Mouse (Mus musculus) hindbrain, embryonic 15.5 days (tissue): ENCODE measurements around the gene Tmem212. TPM values are rescaled to one million over a fixed set of nuclear protein-coding genes. Genes with fewer than 3 reads are reported as not detected.
"Not testable (repeated sequence)": the region's sequence is repeated elsewhere in the genome, so short reads cannot be mapped to it uniquely, and the experiment has no call there.

Source experiments
- ATAC-seq: fragments of 200-750 bp; cut with Nextera tagmentation; 2 replicates; pipeline ENCODE4 v1.8.0; 2017; ENCODE audit warnings: low read depth, moderate number of reproducible peaks, moderate TSS enrichment; ENCODE audit not compliant: low FRiP score
- H3K27ac ChIP-seq: fragments of 300-500 bp; sonication (generic); replicated peaks from 2 replicates; pipeline ENCODE4 v1.5.1; 2015; ENCODE audit warnings: mild to moderate bottlenecking, inconsistent platforms
- H3K27me3 ChIP-seq: fragments of 300-500 bp; sonication (generic); 2 replicates; pipeline ENCODE4 v1.6.1; 2015; ENCODE audit warnings: control low read depth, inconsistent platforms
- H3K36me3 ChIP-seq: fragments of 300-500 bp; sonication (generic); 2 replicates; pipeline ENCODE4 v1.6.1; 2015; ENCODE audit warnings: control low read depth, inconsistent platforms
- H3K4me1 ChIP-seq: fragments of 300-500 bp; sonication (generic); replicated peaks from 2 replicates; pipeline ENCODE4 v1.6.1; 2015; ENCODE audit warnings: control low read depth, inconsistent platforms
- H3K4me2 ChIP-seq: fragments of 300-500 bp; sonication (generic); 2 replicates; pipeline ENCODE4 v1.6.1; 2015; ENCODE audit warnings: moderate library complexity, mild to moderate bottlenecking, inconsistent platforms
- H3K4me3 ChIP-seq: fragments of 300-500 bp; sonication (generic); 2 replicates; pipeline ENCODE4 v1.5.1; 2015; ENCODE audit warnings: mild to moderate bottlenecking, inconsistent platforms
- H3K9ac ChIP-seq: fragments of 300-500 bp; sonication (generic); 2 replicates; pipeline ENCODE4 v1.6.1; 2015; ENCODE audit warnings: inconsistent platforms
- H3K9me3 ChIP-seq: fragments of 300-500 bp; sonication (generic); 2 replicates; pipeline ENCODE4 v1.6.1; 2016; ENCODE audit warnings: control low read depth, inconsistent platforms
- WGBS: fragments of 180-500 bp; shearing (Covaris S2); methylation state at CpG from one replicate; pipeline ENCODE4 v1.1.7; 2015; 5-methylcytosine and 5-hydroxymethylcytosine counted together
- polyA plus RNA-seq: library from polyadenylated mRNA; unstranded; fragments of >200 nt; fragmentation: Nextera tagmentation; extraction: Ambion mirVana; gene quantifications from 2 replicates; pipeline ENCODE4 v1.2.1, GENCODE M21; 2015

Tmem212 gene
- not detected in 2 replicates for polyA plus RNA-seq

- Histone ChIP-seq H3K36me3 (no peaks in the 10 kb centered on the region), H3K9me3 (no peaks in the 10 kb centered on the region), H3K9ac (no peak within 1 kb of the TSS), H3K27ac (no peak within 1 kb of the TSS), H3K4me2 (no peak within 1 kb of the TSS), H3K4me3 (no peak within 1 kb of the TSS), H3K4me1 (no peaks in the 10 kb centered on the region), H3K27me3 (no peaks in the 10 kb centered on the region)
- no peak for ATAC-seq
- 77% methylated on average over 8 of the region's 8 CpGs for WGBS
Observed at GRCm38 (mm10) chr3:27896318-27896892, at the start of gene Tmem212. TSS of gene Tmem212 (minus strand) at chr3:27896368.

GRCm38 (mm10) chr3:27945397-27945796, 49.2 kb upstream of the Tmem212 start:
- not testable (repeated sequence) for H3K27ac ChIP-seq, H3K36me3 ChIP-seq, H3K4me2 ChIP-seq, H3K4me1 ChIP-seq, H3K9me3 ChIP-seq, ATAC-seq, H3K27me3 ChIP-seq, H3K9ac ChIP-seq, H3K4me3 ChIP-seq
- WGBS: 87% methylated on average over 2 of the region's 2 CpGs

GRCm38 (mm10) chr3:27942991-27943390, 46.8 kb upstream of the Tmem212 start:
- no peak for ATAC-seq
- H3K27me3 ChIP-seq: no peaks in the 10 kb centered on the region
- H3K9me3 ChIP-seq: no peaks in the 10 kb centered on the region
- H3K27ac ChIP-seq: no peak overlapping the region
- 83% methylated on average over 7 of the region's 7 CpGs for WGBS
- H3K36me3 ChIP-seq: no peaks in the 10 kb centered on the region
- peaks cover 16% of the 10 kb centered on the region for H3K4me1 ChIP-seq
- H3K4me3 ChIP-seq: no peak overlapping the region
- no peak overlapping the region for H3K9ac ChIP-seq
- H3K4me2 ChIP-seq: no peak overlapping the region

GRCm38 (mm10) chr3:27941634-27942033, 45.5 kb upstream of the Tmem212 start:
- Histone ChIP-seq H3K4me2 (no peak overlapping the region), H3K9ac (no peak overlapping the region), H3K27me3 (peaks cover 4% of the 10 kb centered on the region; the same call in 1 of the 2 replicates), H3K36me3 (no peaks in the 10 kb centered on the region), H3K27ac (no peak overlapping the region), H3K4me3 (no peak overlapping the region), H3K9me3 (no peaks in the 10 kb centered on the region), H3K4me1 (peaks cover 16% of the 10 kb centered on the region)
- no peak for ATAC-seq
- 89% methylated on average over 3 of the region's 3 CpGs for WGBS

GRCm38 (mm10) chr3:27938381-27939323, 42.5 kb upstream of the Tmem212 start, which contains the start of gene Pld1:
TSS of gene Pld1 (plus strand) at chr3:27938695.
- Histone ChIP-seq H3K36me3 (no peaks in the 10 kb centered on the region), H3K4me1 (peaks cover 16% of the 10 kb centered on the region), H3K4me2 (peak within 1 kb of the TSS; percentile 100), H3K27me3 (peaks cover 4% of the 10 kb centered on the region; the same call in 1 of the 2 replicates), H3K9me3 (no peaks in the 10 kb centered on the region), H3K4me3 (peak within 1 kb of the TSS; percentile 61), H3K9ac (peak within 1 kb of the TSS; percentile 45), H3K27ac (peak within 1 kb of the TSS; percentile 60)
- under 1% methylated on average over 68 of the region's 68 CpGs for WGBS
- ATAC-seq: peak; percentile 85

- H3K4me1 ChIP-seq: peaks cover 16% of the 10 kb centered on the region
- no peaks in the 10 kb centered on the region for H3K9me3 ChIP-seq
- H3K9ac ChIP-seq: no peak overlapping the region
- no peak overlapping the region for H3K4me3 ChIP-seq
- WGBS: 82% methylated on average over 13 of the region's 13 CpGs
- no peak overlapping the region for H3K27ac ChIP-seq
- no peaks in the 10 kb centered on the region for H3K36me3 ChIP-seq
- ATAC-seq: no peak
- H3K27me3 ChIP-seq: peaks cover 4% of the 10 kb centered on the region; the same call in 1 of the 2 replicates
- 0 out of 2 replicates have a peak overlapping the region, but pooled peaks have one; percentile 100 for H3K4me2 ChIP-seq
Observed at GRCm38 (mm10) chr3:27937144-27938110, 41.3 kb upstream of the Tmem212 start.

GRCm38 (mm10) chr3:27936731-27937130, 40.6 kb upstream of the Tmem212 start:
- Histone ChIP-seq H3K4me3 (no peak overlapping the region), H3K9me3 (no peaks in the 10 kb centered on the region), H3K9ac (no peak overlapping the region), H3K4me1 (peaks cover 16% of the 10 kb centered on the region), H3K27me3 (peaks cover 4% of the 10 kb centered on the region; the same call in 1 of the 2 replicates), H3K27ac (no peak overlapping the region), H3K4me2 (no peak overlapping the region), H3K36me3 (no peaks in the 10 kb centered on the region)
- no peak for ATAC-seq
- WGBS: 85% methylated on average over 5 of the region's 5 CpGs

- no peak for ATAC-seq
- 59% methylated on average over 3 of the region's 3 CpGs for WGBS
Observed at GRCm38 (mm10) chr3:27935644-27936043, 39.5 kb upstream of the Tmem212 start.

GRCm38 (mm10) chr3:27932391-27932790, 36.2 kb upstream of the Tmem212 start:
- Histone ChIP-seq H3K27me3 (peaks cover under 1% of the 10 kb centered on the region; the same call in 1 of the 2 replicates), H3K27ac (no peak overlapping the region), H3K9me3 (no peaks in the 10 kb centered on the region), H3K36me3 (no peaks in the 10 kb centered on the region), H3K4me3 (no peak overlapping the region), H3K4me2 (no peak overlapping the region), H3K9ac (no peak overlapping the region), H3K4me1 (no peaks in the 10 kb centered on the region)
- no peak for ATAC-seq
- 93% methylated on average over 5 of the region's 5 CpGs for WGBS

More at GRCm38 (mm10) chr3:27935644-27936043, 39.5 kb upstream of the Tmem212 start:
- Histone ChIP-seq H3K4me1 (peaks cover 16% of the 10 kb centered on the region), H3K9ac (no peak overlapping the region), H3K4me3 (no peak overlapping the region), H3K4me2 (no peak overlapping the region), H3K27me3 (peaks cover 4% of the 10 kb centered on the region; the same call in 1 of the 2 replicates), H3K9me3 (no peaks in the 10 kb centered on the region), H3K27ac (no peak overlapping the region), H3K36me3 (no peaks in the 10 kb centered on the region)

GRCm38 (mm10) chr3:27929219-27929618, 33.1 kb upstream of the Tmem212 start:
- H3K36me3 ChIP-seq: no peaks in the 10 kb centered on the region
- H3K4me2 ChIP-seq: no peak overlapping the region
- no peak overlapping the region for H3K27ac ChIP-seq
- H3K27me3 ChIP-seq: no peaks in the 10 kb centered on the region
- H3K4me1 ChIP-seq: no peaks in the 10 kb centered on the region
- H3K9me3 ChIP-seq: no peaks in the 10 kb centered on the region
- H3K4me3 ChIP-seq: no peak overlapping the region
- H3K9ac ChIP-seq: no peak overlapping the region
- no peak for ATAC-seq
- 85% methylated on average over 4 of the region's 4 CpGs for WGBS

GRCm38 (mm10) chr3:27924037-27924436, 27.9 kb upstream of the Tmem212 start:
- no peaks in the 10 kb centered on the region for H3K4me1 ChIP-seq
- no peak overlapping the region for H3K4me3 ChIP-seq
- no peak overlapping the region for H3K27ac ChIP-seq
- H3K36me3 ChIP-seq: no peaks in the 10 kb centered on the region
- WGBS: 82% methylated on average over 3 of the region's 3 CpGs
- no peak overlapping the region for H3K9ac ChIP-seq
- no peak for ATAC-seq
- H3K27me3 ChIP-seq: no peaks in the 10 kb centered on the region
- H3K9me3 ChIP-seq: no peaks in the 10 kb centered on the region
- no peak overlapping the region for H3K4me2 ChIP-seq
